Mouse (Mus musculus): ENCODE results near the gene Acot9.
A peak's percentile ranks its signal among the peaks of the same experiment; 100 is the strongest.

DNA sequence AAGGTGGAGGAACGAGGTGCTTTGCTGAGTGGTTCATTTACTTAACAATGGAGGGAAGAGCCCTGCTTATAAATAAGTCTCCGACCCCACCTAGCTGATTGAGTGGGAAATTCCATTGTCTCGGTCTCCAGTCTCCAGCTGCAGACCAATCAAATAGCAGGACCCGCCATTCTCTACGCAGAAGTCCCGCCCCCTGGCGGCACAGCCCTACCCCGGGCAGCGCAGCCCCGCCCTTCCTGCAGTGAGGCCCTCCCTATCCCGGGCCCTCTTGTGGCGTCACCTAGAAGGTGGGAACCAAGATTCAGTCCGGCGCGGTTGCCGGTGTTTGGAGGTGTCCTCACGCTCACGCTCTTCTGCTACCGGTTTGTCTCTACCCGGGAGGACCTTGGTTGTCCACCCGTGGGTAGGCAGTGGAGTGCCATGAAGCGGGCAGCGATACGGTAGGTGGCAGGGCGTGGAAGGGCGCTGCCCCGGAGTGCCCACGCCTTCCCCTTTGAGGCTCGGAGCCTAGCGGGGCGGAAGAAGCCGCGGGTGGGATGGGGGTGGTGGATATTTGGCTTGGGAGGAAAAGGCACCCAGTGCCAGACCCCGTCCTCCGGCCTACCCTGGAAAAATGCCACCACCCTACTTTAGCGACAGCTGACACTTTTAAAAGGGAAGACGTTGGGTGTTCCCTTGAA is at the start of gene Acot9:
- TF ChIP-seq POLR2A (IDR thresholded peaks at IDR 0.05; ENCODE audit: low read depth, low read length) (peak; percentile 99), CTCF (IDR thresholded peaks at IDR 0.05; ENCODE audit: borderline replicate concordance, insufficient read depth, low read length) (no peak)

All from embryonic fibroblast, embryonic 13.5 days (primary cell).